Mouse (Mus musculus): Measurements from ENCODE around the gene Klc2.

GRCm38 (mm10) chr19:5152261-5152660 is 33.9 kb upstream of the Klc2 start:
- no peak for TF ChIP-seq CTCF (IDR thresholded peaks at IDR 0.05; ENCODE audit: low read depth)
- no peak for TF ChIP-seq EP300 (optimal IDR thresholded peaks at IDR 0.05)
